25 mouse cellular contexts compared by ENCODE assay signal in genomic region chr1:178933953-178934637, GRCm38 (mm10).
DNase-seq lines count a peak whose midpoint lies in the region; ATAC-seq and TF ChIP-seq lines count a peak whose summit lies in the region.
"Had no signal": no experiment of that assay in that cellular context is flagged by ENCODE, and none has a peak within 500 bp of the region (broad histone marks: within the 10 kb centered on the region; RNA-seq: fewer than 3 reads in every experiment).

No protein-coding gene starts in this region.

- no peak overlapping the region; the same call in 1 of the 2 replicates for H3K9ac ChIP-seq in limb, embryonic 13.5 days
- H3K9ac ChIP-seq: forebrain, embryonic 15.5 days; heart, embryonic 12.5 days; hindbrain, embryonic 14.5 days; liver, embryonic 15.5 days; lung, embryonic 14.5 days; stomach, embryonic 15.5 days had no signal

- no peak for TF ChIP-seq CTCF in embryonic fibroblast, embryonic 13.5 days (IDR thresholded peaks at IDR 0.05; ENCODE audit: borderline replicate concordance, insufficient read depth, low read length)

- WGBS in limb, embryonic 13.5 days, result 55% methylated on average over 6 of the region's 6 CpGs
- WGBS in limb, embryonic 10.5 days, result 93% methylated on average over 6 of the region's 6 CpGs

- no peak for ATAC-seq in limb, embryonic 13.5 days (ENCODE audit: low FRiP score, low read depth)
- ATAC-seq: forebrain, embryonic 15.5 days had no signal

- peaks cover 38% of the 10 kb centered on the region for H3K4me1 ChIP-seq in limb, embryonic 13.5 days
- peaks cover 7% of the 10 kb centered on the region; the same call in 1 of the 2 replicates for H3K4me1 ChIP-seq in limb, embryonic 10.5 days
- H3K4me1 ChIP-seq in embryonic fibroblast, embryonic 13.5 days (ENCODE audit: control insufficient read depth, insufficient read depth, low read length), result peaks cover 24% of the 10 kb centered on the region
- H3K4me1 ChIP-seq: forebrain, embryonic 15.5 days; liver, embryonic 15.5 days; stomach, embryonic 15.5 days had no signal

- no peak for DNase-seq in limb, embryonic 10.5 days (ENCODE audit: low spot score)
- peak; percentile 58 for DNase-seq in gastrocnemius, postnatal 25 days
- DNase-seq in adrenal gland, adult 2 months, result no peak
- DNase-seq in adrenal gland, adult (ENCODE audit: inconsistent age in 2 of 2, low spot score in 1 of 2), result no peak
- DNase-seq: adrenal gland, postnatal 36 days; B cell, adult 2 months; cerebellum, adult 2 months; cerebellum, postnatal 25 days; heart, adult 2 months; kidney, adult 11 months; kidney, postnatal 36 days; left cerebral cortex, postnatal 4 days; lung, embryonic 14.5 days; lung, postnatal 14 days; midbrain, embryonic 14.5 days; retina, postnatal 1 day; right cerebral cortex, postnatal 14 days had no signal

- peak overlapping the region; percentile 44 for H3K27ac ChIP-seq in limb, embryonic 13.5 days
- H3K27ac ChIP-seq in limb, embryonic 10.5 days, result no peak overlapping the region
- H3K27ac ChIP-seq in embryonic fibroblast, embryonic 13.5 days (ENCODE audit: insufficient read depth, low read length), result peak overlapping the region; percentile 92
- H3K27ac ChIP-seq: forebrain, embryonic 15.5 days; heart, adult 2 months; hindbrain, embryonic 14.5 days; layer of hippocampus, adult 2 months; liver, embryonic 15.5 days; stomach, embryonic 15.5 days had no signal

- H3K36me3 ChIP-seq in limb, embryonic 13.5 days, result peaks cover 52% of the 10 kb centered on the region
- peaks cover 91% of the 10 kb centered on the region for H3K36me3 ChIP-seq in limb, embryonic 10.5 days
- H3K36me3 ChIP-seq: forebrain, embryonic 15.5 days; liver, embryonic 15.5 days; stomach, embryonic 15.5 days had no signal

- H3K4me2 ChIP-seq in limb, embryonic 13.5 days (replicated peaks), result no peak overlapping the region
- H3K4me2 ChIP-seq: forebrain, embryonic 15.5 days; heart, embryonic 12.5 days; hindbrain, embryonic 14.5 days; liver, embryonic 15.5 days; lung, embryonic 14.5 days; stomach, embryonic 15.5 days had no signal

- no peak for TF ChIP-seq POLR2A in embryonic fibroblast, embryonic 13.5 days (IDR thresholded peaks at IDR 0.05; ENCODE audit: low read depth, low read length)

- no peaks in the 10 kb centered on the region for H3K9me3 ChIP-seq in limb, embryonic 13.5 days
- no peaks in the 10 kb centered on the region for H3K9me3 ChIP-seq in limb, embryonic 10.5 days (replicated peaks)
- H3K9me3 ChIP-seq: forebrain, embryonic 15.5 days; heart, embryonic 12.5 days; liver, embryonic 15.5 days; stomach, embryonic 15.5 days had no signal

- H3K27me3 ChIP-seq in limb, embryonic 13.5 days, result no peaks in the 10 kb centered on the region
- H3K27me3 ChIP-seq in limb, embryonic 10.5 days (ENCODE audit: low read depth, poor library complexity, severe bottlenecking), result no peaks in the 10 kb centered on the region
- H3K27me3 ChIP-seq: forebrain, embryonic 15.5 days; heart, embryonic 12.5 days; liver, embryonic 15.5 days; stomach, embryonic 15.5 days had no signal

- no peak overlapping the region for H3K4me3 ChIP-seq in limb, embryonic 13.5 days
- no peak overlapping the region for H3K4me3 ChIP-seq in limb, embryonic 10.5 days
- no peak overlapping the region for H3K4me3 ChIP-seq in embryonic fibroblast, embryonic 13.5 days (ENCODE audit: insufficient read depth, low read length)
- H3K4me3 ChIP-seq: forebrain, embryonic 15.5 days; heart, adult 2 months; heart, embryonic 12.5 days; layer of hippocampus, adult 2 months; liver, embryonic 15.5 days; stomach, embryonic 15.5 days had no signal
